Mouse (Mus musculus) right cerebral cortex, postnatal 25 days (tissue): Measurements from ENCODE around the gene Rcc1.
A peak's percentile ranks its signal among the peaks of the same experiment; 100 is the strongest.

Source experiments
- DNase-seq: peaks from one replicate; pipeline ENCODE4 v3.0.0; 2022

Gene Rcc1

DNA sequence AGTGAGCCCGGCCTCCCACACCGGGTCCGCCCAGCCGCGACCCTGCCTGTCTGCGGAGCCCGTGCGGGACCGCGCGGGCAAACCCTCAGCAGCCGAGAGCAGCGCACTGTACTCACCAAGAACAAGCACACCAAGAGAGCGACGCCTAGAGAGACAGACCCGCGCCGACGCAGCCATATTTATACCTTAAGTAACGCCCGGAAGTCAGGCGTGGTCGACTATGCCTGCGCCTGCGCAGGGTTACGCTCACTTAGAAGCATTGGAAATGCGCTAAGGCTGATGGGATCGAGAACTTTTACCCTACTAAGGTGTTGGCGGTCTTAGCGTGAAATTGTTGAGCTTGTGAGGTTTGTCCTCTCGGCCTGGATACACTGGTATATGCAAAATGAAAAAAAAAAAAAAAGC lies at the start of gene Rcc1:
Gene Rcc1 (minus strand): TSS at position 125 of the 405 bp plus-strand sequence.
- peak; percentile 87 for DNase-seq

DNA sequence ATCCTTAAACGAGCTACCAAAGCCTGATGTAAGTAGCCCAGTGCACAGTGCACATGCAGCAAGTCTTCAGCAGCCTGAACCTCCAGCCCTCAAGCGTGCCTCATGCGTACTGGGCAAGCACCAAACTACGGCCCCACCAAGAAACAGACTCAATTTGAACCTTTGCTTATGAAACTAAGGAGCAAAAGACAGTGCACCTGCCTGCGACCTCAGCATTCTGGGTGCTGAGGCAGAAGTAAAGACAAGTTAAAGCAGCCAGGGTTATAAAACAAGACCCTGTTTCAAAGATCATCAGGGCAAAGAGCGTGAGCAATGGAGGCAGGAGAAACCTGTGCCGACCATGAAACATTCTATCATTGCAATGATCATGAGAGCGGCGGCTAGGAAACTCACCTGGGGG lies 47.6 kb upstream of the Rcc1 start:
- no peak for DNase-seq

DNA sequence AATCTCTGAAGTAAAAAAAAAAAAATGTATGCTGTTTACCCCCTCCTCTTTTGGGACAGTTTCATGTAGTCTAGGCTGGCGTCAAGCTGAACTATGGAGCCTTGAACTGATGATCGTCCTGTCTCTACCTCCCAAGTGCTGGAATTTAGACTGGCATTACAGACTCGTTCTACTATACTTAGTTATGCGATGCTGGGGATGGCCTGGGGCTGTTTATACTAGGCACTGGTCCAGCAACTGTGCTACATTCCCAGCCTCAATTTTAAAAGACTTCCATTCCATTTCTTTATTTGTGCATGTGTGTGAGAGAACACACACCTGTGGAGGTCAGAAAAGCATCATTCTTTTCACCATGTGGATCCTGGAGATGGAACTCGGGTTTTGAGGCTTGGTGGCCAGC lies 45.5 kb upstream of the Rcc1 start:
- no peak for DNase-seq

GRCm38 (mm10) chr4:132398045-132398774 lies 44.8 kb upstream of the Rcc1 start:
- DNase-seq, result no peak

DNA sequence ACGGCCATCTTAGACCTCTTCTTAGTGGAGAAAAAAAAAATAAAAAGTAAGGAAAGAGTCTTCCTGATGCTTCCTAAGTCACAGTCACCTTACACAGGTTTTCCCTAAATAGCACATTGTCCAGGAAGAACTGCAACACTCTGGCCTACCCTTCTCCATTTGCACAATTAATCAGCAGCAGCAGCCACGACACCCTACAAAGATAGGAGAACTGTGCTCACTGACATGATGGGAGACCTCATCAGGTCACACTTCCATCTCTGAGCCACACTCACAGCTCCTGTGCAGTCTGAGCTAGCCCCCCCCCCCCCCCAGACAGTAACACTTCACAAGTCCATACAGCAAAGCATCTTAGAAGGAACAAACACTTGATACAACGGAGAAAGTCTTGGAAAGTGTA lies 43.7 kb upstream of the Rcc1 start:
- no peak for DNase-seq

DNA sequence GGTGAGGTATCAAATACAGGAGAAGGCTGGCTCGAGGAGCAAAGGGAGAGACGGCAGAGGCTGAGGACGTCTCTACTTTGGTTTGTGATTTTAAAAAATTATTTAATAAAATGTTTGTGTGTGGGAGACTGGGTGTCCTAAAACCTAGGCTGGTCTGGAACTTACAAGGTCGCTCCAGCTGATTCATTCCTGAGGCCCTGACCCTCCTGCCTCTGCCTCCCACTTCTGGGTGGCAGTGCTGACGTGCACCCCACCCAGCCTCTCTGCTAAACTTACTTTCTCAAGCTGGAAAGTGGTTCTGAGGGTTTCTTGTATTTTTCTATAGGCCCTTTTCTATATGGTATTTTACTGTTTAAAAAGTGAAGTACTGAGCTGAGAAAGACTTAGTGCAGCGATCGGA lies 42.8 kb upstream of the Rcc1 start:
- DNase-seq, result no peak

GRCm38 (mm10) chr4:132391063-132391740 lies 37.8 kb upstream of the Rcc1 start:
- no peak for DNase-seq

DNA sequence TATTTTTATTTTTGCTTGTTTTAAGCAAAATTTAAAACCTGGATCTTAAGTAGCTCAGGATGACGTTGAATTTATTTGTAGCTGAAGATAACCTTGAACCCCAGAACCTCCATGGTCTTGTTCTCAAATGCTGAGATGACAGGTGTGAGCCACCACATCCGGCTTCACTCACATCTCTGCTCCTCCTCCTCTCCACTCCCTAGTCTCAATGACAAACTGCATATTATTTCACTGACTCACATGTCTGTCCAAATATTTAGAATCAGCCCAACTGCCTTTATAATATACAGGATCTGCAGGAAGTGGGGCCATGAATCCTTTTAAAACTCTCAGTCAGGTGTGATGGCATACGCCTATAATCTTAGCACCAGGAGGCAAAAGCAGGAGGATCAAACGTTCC lies 35.9 kb upstream of the Rcc1 start:
- no peak for DNase-seq

GRCm38 (mm10) chr4:132387617-132388016 lies 34.2 kb upstream of the Rcc1 start:
- DNase-seq, result no peak

GRCm38 (mm10) chr4:132386846-132387245 lies 33.4 kb upstream of the Rcc1 start:
- DNase-seq, result no peak

DNA sequence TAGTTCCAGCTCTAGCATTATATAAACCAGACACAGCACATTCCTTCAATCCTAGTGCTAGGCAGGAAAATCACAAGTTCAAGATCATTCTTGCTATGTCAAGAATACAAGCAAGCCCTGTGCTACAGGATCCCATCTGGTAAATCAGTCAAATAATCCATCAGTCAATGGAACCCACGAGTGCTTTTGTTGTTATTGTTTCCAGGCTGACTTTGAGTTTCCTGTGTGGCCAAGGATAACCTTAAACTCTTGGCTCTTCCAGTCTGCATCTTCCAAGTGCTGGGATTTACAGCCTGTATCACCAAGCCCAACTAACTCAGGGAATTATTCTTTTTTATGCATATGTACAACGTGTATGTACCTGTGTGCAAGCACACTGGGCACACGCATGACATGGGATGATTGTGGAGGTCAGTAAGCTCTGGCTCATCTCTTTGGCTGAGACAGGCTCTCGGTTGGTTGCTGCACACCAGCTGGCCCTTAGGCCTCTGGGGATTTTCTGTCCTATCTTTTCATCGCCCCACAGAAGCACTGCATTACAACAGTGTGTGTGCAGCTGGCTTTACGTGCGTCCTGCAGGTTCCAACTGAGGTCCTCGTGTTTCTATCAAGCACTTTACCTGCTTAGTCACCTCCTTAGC lies 32.5 kb upstream of the Rcc1 start:
- no peak for DNase-seq

DNA sequence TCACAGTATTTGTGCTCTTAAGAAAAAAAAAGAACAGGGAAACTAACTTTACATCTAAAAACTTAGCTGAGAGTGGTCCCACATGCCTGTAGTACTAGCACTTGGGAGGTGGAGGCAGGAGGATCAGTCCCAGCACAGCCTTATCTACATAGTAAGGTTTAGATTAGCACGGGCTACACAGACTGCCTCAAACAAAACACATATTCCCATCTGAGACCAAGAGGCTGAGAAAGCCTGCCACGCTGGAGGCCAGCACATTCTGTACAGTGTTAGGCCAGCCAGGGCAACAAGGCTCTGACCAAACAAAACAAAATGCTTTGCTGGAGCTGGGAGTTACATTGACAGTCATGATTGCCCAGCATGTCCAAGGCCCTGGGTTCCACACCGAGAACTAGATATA lies 30.1 kb upstream of the Rcc1 start:
- DNase-seq, result no peak

GRCm38 (mm10) chr4:132382296-132382695 lies 28.9 kb upstream of the Rcc1 start:
- no peak for DNase-seq

DNA sequence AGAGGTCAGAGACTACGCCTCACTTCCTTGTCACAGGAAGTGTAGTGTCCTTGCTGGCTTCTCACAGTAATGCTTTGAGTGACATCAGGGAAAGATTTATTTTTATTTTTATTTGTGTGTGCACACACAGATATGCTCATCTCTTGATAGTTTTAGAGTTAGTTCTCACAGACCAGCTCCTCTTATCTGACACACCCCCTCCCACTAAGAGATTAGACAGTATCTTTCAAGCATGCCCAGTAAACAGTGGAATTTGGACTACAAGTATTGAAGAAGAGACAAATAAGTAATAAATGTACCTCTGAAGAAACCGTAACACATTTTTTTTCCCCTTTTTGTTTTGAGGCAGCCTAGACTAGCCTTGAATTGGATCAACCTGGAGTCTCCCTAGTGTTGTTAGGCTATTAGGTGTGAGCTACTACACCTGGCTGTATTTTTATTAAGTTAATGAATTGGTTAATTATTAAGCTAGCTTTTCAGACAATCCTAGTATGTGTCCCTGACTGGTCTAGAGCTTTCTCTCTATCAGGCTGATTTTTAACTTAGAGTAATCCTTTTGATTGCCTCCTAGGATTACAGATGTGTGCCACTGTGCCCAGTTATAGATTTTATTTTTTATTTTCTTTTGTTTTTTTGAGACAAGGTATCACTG lies 27.7 kb upstream of the Rcc1 start:
- DNase-seq, result no peak

GRCm38 (mm10) chr4:132373820-132374219 lies 20.4 kb upstream of the Rcc1 start:
- no peak for DNase-seq

DNA sequence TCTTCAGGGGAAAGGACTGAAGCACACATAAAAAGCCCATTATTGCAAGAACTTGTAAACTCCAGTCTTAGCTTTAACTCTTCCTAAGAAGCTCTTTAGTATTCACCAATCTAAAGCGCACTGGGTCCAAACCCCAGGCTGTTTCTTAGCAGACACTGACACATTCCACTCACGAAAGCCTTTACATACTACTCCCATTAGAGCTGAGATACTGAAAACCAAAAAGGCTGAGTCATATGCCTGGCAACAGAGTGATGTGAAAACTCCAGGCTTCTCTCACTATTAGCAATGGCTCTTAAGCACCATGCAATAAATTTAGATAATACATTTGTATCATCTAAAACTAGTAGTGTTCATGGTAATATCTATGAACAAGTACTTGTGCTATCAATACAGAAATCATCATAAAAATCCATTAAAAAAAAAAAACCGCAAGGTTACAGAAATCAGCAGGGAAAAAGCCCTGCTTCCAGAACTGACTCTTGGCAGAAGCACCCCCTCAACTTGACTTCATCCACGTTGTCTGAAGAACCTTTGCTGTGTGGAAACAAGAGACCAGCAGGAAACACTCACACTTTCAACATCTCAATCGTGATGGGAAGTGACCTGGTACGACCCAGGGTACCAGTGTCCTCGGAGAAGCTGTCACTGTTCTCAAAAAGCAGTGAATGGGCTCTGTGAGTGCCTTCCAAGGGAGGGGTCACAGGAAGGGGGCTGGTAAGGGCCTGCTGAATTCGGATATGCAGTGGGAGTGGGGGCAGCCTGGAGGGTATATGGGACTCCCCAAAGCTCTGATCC lies 16.7 kb upstream of the Rcc1 start:
- DNase-seq, result no peak

GRCm38 (mm10) chr4:132367480-132368201 lies 14.2 kb upstream of the Rcc1 start:
- no peak for DNase-seq

GRCm38 (mm10) chr4:132365450-132366060 lies 12.2 kb upstream of the Rcc1 start:
- DNase-seq, result no peak

GRCm38 (mm10) chr4:132363487-132363886 lies 10.1 kb upstream of the Rcc1 start:
- no peak for DNase-seq

- no peak for DNase-seq
Measured at GRCm38 (mm10) chr4:132359510-132359909, 6.1 kb upstream of the Rcc1 start.

DNA sequence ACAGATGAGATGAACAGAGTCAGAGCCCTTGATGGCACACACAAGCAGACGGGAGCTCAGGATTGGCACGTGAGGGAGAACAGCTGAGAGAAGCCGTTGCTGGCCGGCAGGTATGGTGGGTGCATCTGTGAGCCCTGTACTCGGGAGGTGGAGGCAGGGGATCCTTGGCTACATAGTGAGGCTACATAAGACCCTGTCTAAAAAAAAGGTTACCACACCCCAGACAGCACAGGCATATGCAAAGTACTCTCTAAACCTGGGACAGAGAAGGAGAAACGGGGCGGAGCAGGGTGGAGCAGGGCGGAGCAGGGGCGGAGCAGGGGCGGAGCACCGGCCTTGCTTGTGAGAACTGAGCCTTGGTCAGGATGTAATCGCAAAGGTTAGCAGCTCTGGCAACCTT lies 2.8 kb upstream of the Rcc1 start:
- peak; percentile 10 for DNase-seq

- DNase-seq, result no peak
Measured at GRCm38 (mm10) chr4:132355403-132355802, 2.0 kb upstream of the Rcc1 start.
